Mouse (Mus musculus): ENCODE data around the gene St7l. TPM values are rescaled to one million over a fixed set of nuclear protein-coding genes. Genes with fewer than 3 reads are reported as not detected.
A peak's percentile ranks its signal among the peaks of the same experiment; 100 is the strongest.
"Not testable (repeated sequence)": the region's sequence is repeated elsewhere in the genome, so short reads cannot be mapped to it uniquely, and the experiment has no call there.

The St7l gene
- polyA plus RNA-seq, 1 experiment from 2014 or later: 40.6 TPM

- no peaks in the 10 kb centered on the region for H3K9me3 ChIP-seq
- peaks cover 8% of the 10 kb centered on the region; the same call in 1 of the 2 replicates for H3K36me3 ChIP-seq
- H3K27ac ChIP-seq (replicated peaks): no peak overlapping the region
- H3K4me2 ChIP-seq (replicated peaks): no peak overlapping the region
- WGBS: 97% methylated on average over 1 of the region's 1 CpGs
- H3K9ac ChIP-seq (replicated peaks): no peak overlapping the region
- no peaks in the 10 kb centered on the region for H3K27me3 ChIP-seq
- no peak for ATAC-seq (replicated peaks)
- no peak overlapping the region for H3K4me3 ChIP-seq
- no peaks in the 10 kb centered on the region for H3K4me1 ChIP-seq
These were observed 9.3 kb upstream of the St7l start for GRCm38 (mm10) chr3:104854465-104854864.

GRCm38 (mm10) chr3:104854866-104855265 lies 8.9 kb upstream of the St7l start:
- no peaks in the 10 kb centered on the region for H3K9me3 ChIP-seq
- peaks cover 8% of the 10 kb centered on the region; the same call in 1 of the 2 replicates for H3K36me3 ChIP-seq
- H3K27ac ChIP-seq (replicated peaks): no peak overlapping the region
- no peak for ATAC-seq (replicated peaks)
- no peak overlapping the region for H3K4me2 ChIP-seq (replicated peaks)
- H3K27me3 ChIP-seq: no peaks in the 10 kb centered on the region
- no peak overlapping the region for H3K9ac ChIP-seq (replicated peaks)
- H3K4me3 ChIP-seq: no peak overlapping the region
- H3K4me1 ChIP-seq: no peaks in the 10 kb centered on the region

- H3K27me3 ChIP-seq: no peaks in the 10 kb centered on the region
- H3K27ac ChIP-seq (replicated peaks): no peak overlapping the region
- no peaks in the 10 kb centered on the region for H3K9me3 ChIP-seq
- H3K4me2 ChIP-seq (replicated peaks): no peak overlapping the region
- ATAC-seq (replicated peaks): no peak
- WGBS: 87% methylated on average over 1 of the region's 1 CpGs
- H3K4me3 ChIP-seq: no peak overlapping the region
- H3K9ac ChIP-seq (replicated peaks): no peak overlapping the region
- H3K36me3 ChIP-seq: peaks cover 8% of the 10 kb centered on the region; the same call in 1 of the 2 replicates
- peaks cover 7% of the 10 kb centered on the region for H3K4me1 ChIP-seq
These were observed 7.7 kb upstream of the St7l start for GRCm38 (mm10) chr3:104856106-104856505.

GRCm38 (mm10) chr3:104858560-104858959 lies 5.2 kb upstream of the St7l start:
- Histone ChIP-seq H3K4me1 (peaks cover 32% of the 10 kb centered on the region), H3K36me3 (peaks cover 8% of the 10 kb centered on the region; the same call in 1 of the 2 replicates), H3K4me3 (no peak overlapping the region), H3K9ac (replicated peaks) (no peak overlapping the region), H3K27ac (replicated peaks) (no peak overlapping the region), H3K9me3 (no peaks in the 10 kb centered on the region), H3K27me3 (no peaks in the 10 kb centered on the region), H3K4me2 (replicated peaks) (no peak overlapping the region)
- 97% methylated on average over 1 of the region's 1 CpGs for WGBS
- ATAC-seq (replicated peaks): no peak

- peaks cover 48% of the 10 kb centered on the region for H3K4me1 ChIP-seq
- no peaks in the 10 kb centered on the region for H3K9me3 ChIP-seq
- no peaks in the 10 kb centered on the region for H3K27me3 ChIP-seq
- H3K9ac ChIP-seq (replicated peaks): peak overlapping the region; percentile 99
- peak overlapping the region; percentile 73 for H3K4me2 ChIP-seq (replicated peaks)
- peaks cover 3% of the 10 kb centered on the region; the same call in 1 of the 2 replicates for H3K36me3 ChIP-seq
- peak; percentile 94 for ATAC-seq (replicated peaks)
- H3K27ac ChIP-seq (replicated peaks): peak overlapping the region; percentile 97
- WGBS: under 1% methylated on average over 48 of the region's 48 CpGs
- peak overlapping the region; percentile 75 for H3K4me3 ChIP-seq
These were observed 991 bp downstream of the St7l start for GRCm38 (mm10) chr3:104864651-104865340.

- ATAC-seq (replicated peaks): peak; percentile 17
- peaks cover 48% of the 10 kb centered on the region for H3K4me1 ChIP-seq
These were observed 1.6 kb downstream of the St7l start for GRCm38 (mm10) chr3:104865341-104865788.

GRCm38 (mm10) chr3:104866674-104867073 lies 2.9 kb downstream of the St7l start:
- 0 out of 2 replicates have a peak overlapping the region, but pooled peaks have one; percentile 75 for H3K4me3 ChIP-seq
- peaks cover 22% of the 10 kb centered on the region for H3K36me3 ChIP-seq
- H3K9me3 ChIP-seq; H3K27me3 ChIP-seq; H3K27ac ChIP-seq (replicated peaks); ATAC-seq (replicated peaks); H3K9ac ChIP-seq (replicated peaks): not testable (repeated sequence)
- H3K4me2 ChIP-seq (replicated peaks): peak overlapping the region; percentile 73; the same call in 1 of the 2 replicates
- peaks cover 35% of the 10 kb centered on the region for H3K4me1 ChIP-seq

More at GRCm38 (mm10) chr3:104865341-104865788, 1.6 kb downstream of the St7l start:
- under 1% methylated on average over 12 of the region's 12 CpGs for WGBS
- no peaks in the 10 kb centered on the region for H3K9me3 ChIP-seq
- peak overlapping the region; percentile 99 for H3K9ac ChIP-seq (replicated peaks)
- peak overlapping the region; percentile 75 for H3K4me3 ChIP-seq
- no peaks in the 10 kb centered on the region for H3K27me3 ChIP-seq
- H3K4me2 ChIP-seq (replicated peaks): peak overlapping the region; percentile 73
- peaks cover 9% of the 10 kb centered on the region for H3K36me3 ChIP-seq
- H3K27ac ChIP-seq (replicated peaks): peak overlapping the region; percentile 97

- no peak for ATAC-seq (replicated peaks)
- Histone ChIP-seq H3K27ac (replicated peaks) (no peak overlapping the region), H3K36me3 (peaks cover 48% of the 10 kb centered on the region)
These were observed 5.8 kb downstream of the St7l start for GRCm38 (mm10) chr3:104869611-104870010.

GRCm38 (mm10) chr3:104888585-104888984 lies 24.8 kb downstream of the St7l start:
- Histone ChIP-seq H3K27ac (replicated peaks) (no peak overlapping the region), H3K36me3 (peaks cover 47% of the 10 kb centered on the region), H3K4me2 (replicated peaks) (no peak overlapping the region), H3K27me3 (no peaks in the 10 kb centered on the region), H3K4me1 (no peaks in the 10 kb centered on the region), H3K9ac (replicated peaks) (no peak overlapping the region), H3K4me3 (no peak overlapping the region), H3K9me3 (no peaks in the 10 kb centered on the region)
- no peak for ATAC-seq (replicated peaks)
- WGBS: 91% methylated on average over 3 of the region's 3 CpGs

More at GRCm38 (mm10) chr3:104869611-104870010, 5.8 kb downstream of the St7l start:
- H3K27me3 ChIP-seq: no peaks in the 10 kb centered on the region
- no peak overlapping the region for H3K9ac ChIP-seq (replicated peaks)
- no peak overlapping the region for H3K4me3 ChIP-seq
- peaks cover 15% of the 10 kb centered on the region for H3K4me1 ChIP-seq
- no peaks in the 10 kb centered on the region for H3K9me3 ChIP-seq
- no peak overlapping the region for H3K4me2 ChIP-seq (replicated peaks)

GRCm38 (mm10) chr3:104896141-104896540 lies 32.3 kb downstream of the St7l start:
- peaks cover 42% of the 10 kb centered on the region for H3K36me3 ChIP-seq
- no peak for ATAC-seq (replicated peaks)

GRCm38 (mm10) chr3:104901154-104901553 lies 37.3 kb downstream of the St7l start:
- Histone ChIP-seq H3K9me3 (no peaks in the 10 kb centered on the region), H3K9ac (replicated peaks) (no peak overlapping the region), H3K4me1 (peaks cover under 1% of the 10 kb centered on the region; the same call in 1 of the 2 replicates), H3K36me3 (peaks cover 25% of the 10 kb centered on the region), H3K4me3 (no peak overlapping the region), H3K27me3 (no peaks in the 10 kb centered on the region), H3K27ac (replicated peaks) (no peak overlapping the region), H3K4me2 (replicated peaks) (no peak overlapping the region)
- no peak for ATAC-seq (replicated peaks)
- 91% methylated on average over 4 of the region's 4 CpGs for WGBS

More at GRCm38 (mm10) chr3:104896141-104896540, 32.3 kb downstream of the St7l start:
- Histone ChIP-seq H3K4me2 (replicated peaks) (no peak overlapping the region), H3K27ac (replicated peaks) (no peak overlapping the region), H3K27me3 (no peaks in the 10 kb centered on the region), H3K4me3 (no peak overlapping the region), H3K9ac (replicated peaks) (no peak overlapping the region), H3K4me1 (peaks cover 5% of the 10 kb centered on the region; the same call in 1 of the 2 replicates), H3K9me3 (no peaks in the 10 kb centered on the region)
- 39% methylated on average over 3 of the region's 3 CpGs for WGBS

- H3K4me3 ChIP-seq: no peak overlapping the region
- no peaks in the 10 kb centered on the region for H3K9me3 ChIP-seq
- no peaks in the 10 kb centered on the region for H3K27me3 ChIP-seq
- WGBS: 95% methylated on average over 4 of the region's 4 CpGs
- no peaks in the 10 kb centered on the region for H3K4me1 ChIP-seq
- no peak for ATAC-seq (replicated peaks)
- peaks cover 17% of the 10 kb centered on the region; the same call in 1 of the 2 replicates for H3K36me3 ChIP-seq
- H3K4me2 ChIP-seq (replicated peaks): no peak overlapping the region
- H3K27ac ChIP-seq (replicated peaks): no peak overlapping the region
- H3K9ac ChIP-seq (replicated peaks): no peak overlapping the region
These were observed 41.6 kb downstream of the St7l start for GRCm38 (mm10) chr3:104905389-104905788.
